Mouse (Mus musculus) intestine, embryonic 15.5 days (tissue): Measurements from ENCODE around the gene Exoc2. TPM values are rescaled to one million over a fixed set of nuclear protein-coding genes. Genes with fewer than 3 reads are reported as not detected.

Source experiments
- ATAC-seq: fragments of 200-750 bp; cut with Nextera tagmentation; 2 replicates; pipeline ENCODE4 v1.8.0; 2017; ENCODE audit warnings: moderate TSS enrichment, moderate library complexity
- H3K27ac ChIP-seq: fragments of 300-500 bp; sonication (generic); 2 replicates; pipeline ENCODE4 v1.5.1; 2015; ENCODE audit warnings: mild to moderate bottlenecking, inconsistent platforms
- H3K27me3 ChIP-seq: fragments of 300-500 bp; sonication (generic); replicated peaks from 2 replicates; pipeline ENCODE4 v1.6.1; 2015; ENCODE audit warnings: inconsistent platforms
- H3K36me3 ChIP-seq: fragments of 300-500 bp; sonication (generic); 2 replicates; pipeline ENCODE4 v1.6.1; 2015; ENCODE audit warnings: inconsistent platforms
- H3K4me1 ChIP-seq: fragments of 300-500 bp; sonication (generic); replicated peaks from 2 replicates; pipeline ENCODE4 v1.6.1; 2015; ENCODE audit warnings: inconsistent platforms
- H3K4me2 ChIP-seq: fragments of 300-500 bp; sonication (generic); replicated peaks from 2 replicates; pipeline ENCODE4 v1.6.1; 2015; ENCODE audit warnings: mild to moderate bottlenecking, inconsistent platforms
- H3K4me3 ChIP-seq: fragments of 300-500 bp; sonication (generic); replicated peaks from 2 replicates; pipeline ENCODE4 v1.5.1; 2015; ENCODE audit warnings: inconsistent platforms
- H3K9ac ChIP-seq: fragments of 300-500 bp; sonication (generic); 2 replicates; pipeline ENCODE4 v1.6.1; 2015; ENCODE audit warnings: inconsistent platforms
- H3K9me3 ChIP-seq: fragments of 300-500 bp; sonication (generic); 2 replicates; pipeline ENCODE4 v1.6.1; 2016; ENCODE audit warnings: inconsistent platforms
- WGBS: fragments of 180-500 bp; shearing (Covaris S2); methylation state at CpG from one replicate; pipeline ENCODE4 v1.1.7; 2015; 5-methylcytosine and 5-hydroxymethylcytosine counted together
- polyA plus RNA-seq: library from polyadenylated mRNA; unstranded; fragments of >200 nt; fragmentation: Nextera tagmentation; extraction: Ambion mirVana; gene quantifications from 2 replicates; pipeline ENCODE4 v1.2.1, GENCODE M21; 2015

Gene Exoc2
- polyA plus RNA-seq, 1 experiment from 2014 or later = 27.9 TPM

- Histone ChIP-seq H3K36me3 (no peaks in the 10 kb centered on the region), H3K9ac (no peak overlapping the region), H3K4me3 (no peak overlapping the region), H3K9me3 (no peaks in the 10 kb centered on the region), H3K27me3 (no peaks in the 10 kb centered on the region), H3K27ac (no peak overlapping the region), H3K4me1 (no peaks in the 10 kb centered on the region), H3K4me2 (no peak overlapping the region)
- WGBS = 85% methylated on average over 4 of the region's 4 CpGs
- ATAC-seq = no peak
Measured at GRCm38 (mm10) chr13:30921914-30922313, 52.0 kb downstream of the Exoc2 start.

GRCm38 (mm10) chr13:30913757-30914156 is 60.1 kb downstream of the Exoc2 start:
- H3K9ac ChIP-seq = no peak overlapping the region
- no peak overlapping the region for H3K4me3 ChIP-seq
- H3K4me2 ChIP-seq = no peak overlapping the region
- no peaks in the 10 kb centered on the region for H3K36me3 ChIP-seq
- H3K4me1 ChIP-seq = peaks cover 4% of the 10 kb centered on the region; the same call in 1 of the 2 replicates
- H3K27me3 ChIP-seq = no peaks in the 10 kb centered on the region
- no peaks in the 10 kb centered on the region for H3K9me3 ChIP-seq
- no peak overlapping the region for H3K27ac ChIP-seq
- no peak for ATAC-seq

GRCm38 (mm10) chr13:30913028-30913427 is 60.9 kb downstream of the Exoc2 start:
- ATAC-seq = no peak
- Histone ChIP-seq H3K9me3 (no peaks in the 10 kb centered on the region), H3K27ac (no peak overlapping the region), H3K4me2 (no peak overlapping the region), H3K36me3 (no peaks in the 10 kb centered on the region), H3K27me3 (no peaks in the 10 kb centered on the region), H3K4me1 (peaks cover 4% of the 10 kb centered on the region; the same call in 1 of the 2 replicates), H3K9ac (no peak overlapping the region), H3K4me3 (no peak overlapping the region)
- WGBS = 23% methylated on average over 4 of the region's 4 CpGs

- no peak for ATAC-seq
- Histone ChIP-seq H3K4me2 (no peak overlapping the region), H3K27me3 (no peaks in the 10 kb centered on the region), H3K9ac (no peak overlapping the region), H3K36me3 (no peaks in the 10 kb centered on the region), H3K4me3 (no peak overlapping the region), H3K4me1 (peaks cover 4% of the 10 kb centered on the region; the same call in 1 of the 2 replicates), H3K9me3 (no peaks in the 10 kb centered on the region), H3K27ac (no peak overlapping the region)
- 52% methylated on average over 5 of the region's 5 CpGs for WGBS
Measured at GRCm38 (mm10) chr13:30911931-30912625, 61.8 kb downstream of the Exoc2 start.

- Histone ChIP-seq H3K4me2 (no peak overlapping the region), H3K9me3 (no peaks in the 10 kb centered on the region), H3K4me1 (peaks cover 4% of the 10 kb centered on the region; the same call in 1 of the 2 replicates), H3K27me3 (no peaks in the 10 kb centered on the region), H3K27ac (no peak overlapping the region), H3K9ac (no peak overlapping the region), H3K36me3 (no peaks in the 10 kb centered on the region), H3K4me3 (no peak overlapping the region)
- WGBS = 63% methylated on average over 5 of the region's 5 CpGs
- no peak for ATAC-seq
Measured at GRCm38 (mm10) chr13:30910889-30911288, 63.0 kb downstream of the Exoc2 start.

- Histone ChIP-seq H3K27ac (no peak overlapping the region), H3K9me3 (no peaks in the 10 kb centered on the region), H3K36me3 (no peaks in the 10 kb centered on the region), H3K9ac (no peak overlapping the region), H3K4me2 (no peak overlapping the region), H3K4me1 (no peaks in the 10 kb centered on the region), H3K27me3 (no peaks in the 10 kb centered on the region), H3K4me3 (no peak overlapping the region)
- no peak for ATAC-seq
- WGBS = 70% methylated on average over 2 of the region's 2 CpGs
Measured at GRCm38 (mm10) chr13:30902286-30902685, 71.6 kb downstream of the Exoc2 start.

- Histone ChIP-seq H3K36me3 (no peaks in the 10 kb centered on the region), H3K4me3 (no peak overlapping the region), H3K27ac (no peak overlapping the region), H3K9ac (no peak overlapping the region), H3K4me1 (no peaks in the 10 kb centered on the region), H3K4me2 (no peak overlapping the region), H3K27me3 (no peaks in the 10 kb centered on the region), H3K9me3 (no peaks in the 10 kb centered on the region)
- ATAC-seq = no peak
- WGBS = 86% methylated on average over 7 of the region's 7 CpGs
Measured at GRCm38 (mm10) chr13:30901387-30902041, 72.4 kb downstream of the Exoc2 start.

GRCm38 (mm10) chr13:30894015-30894634 is 79.8 kb downstream of the Exoc2 start:
- Histone ChIP-seq H3K27me3 (no peaks in the 10 kb centered on the region), H3K36me3 (no peaks in the 10 kb centered on the region), H3K9me3 (no peaks in the 10 kb centered on the region), H3K4me3 (no peak overlapping the region), H3K27ac (no peak overlapping the region), H3K4me2 (no peak overlapping the region), H3K9ac (no peak overlapping the region), H3K4me1 (no peaks in the 10 kb centered on the region; the same call in 1 of the 2 replicates)
- no peak for ATAC-seq
- 58% methylated on average over 6 of the region's 6 CpGs for WGBS

- WGBS = 52% methylated on average over 4 of the region's 4 CpGs
- H3K4me3 ChIP-seq = no peak overlapping the region
- no peaks in the 10 kb centered on the region; the same call in 1 of the 2 replicates for H3K4me1 ChIP-seq
- no peak overlapping the region for H3K9ac ChIP-seq
- no peaks in the 10 kb centered on the region for H3K9me3 ChIP-seq
- H3K27me3 ChIP-seq = no peaks in the 10 kb centered on the region
- H3K27ac ChIP-seq = no peak overlapping the region
- ATAC-seq = no peak
- no peaks in the 10 kb centered on the region for H3K36me3 ChIP-seq
- H3K4me2 ChIP-seq = no peak overlapping the region
Measured at GRCm38 (mm10) chr13:30892315-30892714, 81.6 kb downstream of the Exoc2 start.

GRCm38 (mm10) chr13:30891223-30891622 is 82.7 kb downstream of the Exoc2 start:
- WGBS = 64% methylated on average over 5 of the region's 5 CpGs
- no peaks in the 10 kb centered on the region for H3K9me3 ChIP-seq
- no peak overlapping the region for H3K4me2 ChIP-seq
- no peaks in the 10 kb centered on the region; the same call in 1 of the 2 replicates for H3K4me1 ChIP-seq
- H3K4me3 ChIP-seq = no peak overlapping the region
- ATAC-seq = no peak
- H3K27ac ChIP-seq = no peak overlapping the region
- H3K27me3 ChIP-seq = no peaks in the 10 kb centered on the region
- H3K36me3 ChIP-seq = no peaks in the 10 kb centered on the region
- no peak overlapping the region for H3K9ac ChIP-seq

GRCm38 (mm10) chr13:30888480-30888879 is 85.4 kb downstream of the Exoc2 start:
- no peaks in the 10 kb centered on the region for H3K27me3 ChIP-seq
- no peak for ATAC-seq
- WGBS = 16% methylated on average over 3 of the region's 3 CpGs
- H3K4me1 ChIP-seq = no peaks in the 10 kb centered on the region
- H3K27ac ChIP-seq = no peak overlapping the region
- H3K9ac ChIP-seq = no peak overlapping the region
- no peak overlapping the region for H3K4me3 ChIP-seq
- no peak overlapping the region for H3K4me2 ChIP-seq
- no peaks in the 10 kb centered on the region for H3K9me3 ChIP-seq
- H3K36me3 ChIP-seq = 0 out of 2 replicates have a peak, but pooled peaks cover 4% of the 10 kb centered on the region

- WGBS = 92% methylated on average over 5 of the region's 5 CpGs
Measured at GRCm38 (mm10) chr13:30880310-30880709, 93.6 kb downstream of the Exoc2 start.

More at GRCm38 (mm10) chr13:30880310-30880709, 93.6 kb downstream of the Exoc2 start:
- Histone ChIP-seq H3K9me3 (no peaks in the 10 kb centered on the region), H3K4me1 (no peaks in the 10 kb centered on the region), H3K9ac (no peak overlapping the region), H3K4me2 (no peak overlapping the region), H3K27ac (no peak overlapping the region), H3K36me3 (0 out of 2 replicates have a peak, but pooled peaks cover 4% of the 10 kb centered on the region), H3K4me3 (no peak overlapping the region), H3K27me3 (no peaks in the 10 kb centered on the region)
- ATAC-seq = no peak
